Mouse (Mus musculus) lung, embryonic 16.5 days (tissue): ENCODE measurements around the gene Fgfr2. TPM values are rescaled to one million over a fixed set of nuclear protein-coding genes. Genes with fewer than 3 reads are reported as not detected.
A peak's percentile ranks its signal among the peaks of the same experiment; 100 is the strongest.

Source experiments
- ATAC-seq: fragments of 200-750 bp; cut with Nextera tagmentation; 2 replicates; pipeline ENCODE4 v1.8.0; 2017; ENCODE audit warnings: low read depth, mild to moderate bottlenecking, moderate library complexity
- H3K27ac ChIP-seq: fragments of 300-500 bp; sonication (generic); 2 replicates; pipeline ENCODE4 v1.5.1; 2014; ENCODE audit warnings: mild to moderate bottlenecking, control low read depth, low read length
- H3K27me3 ChIP-seq: fragments of 300-500 bp; sonication (generic); 2 replicates; pipeline ENCODE4 v1.6.1; 2014; ENCODE audit warnings: low read depth, low read length, mixed read lengths; ENCODE audit not compliant: control insufficient read depth, insufficient read depth
- H3K36me3 ChIP-seq: fragments of 300-500 bp; sonication (generic); 2 replicates; pipeline ENCODE4 v1.6.1; 2014; ENCODE audit warnings: low read length; ENCODE audit not compliant: control insufficient read depth, insufficient read depth
- H3K4me1 ChIP-seq: fragments of 300-500 bp; sonication (generic); replicated peaks from 2 replicates; pipeline ENCODE4 v1.6.1; 2014; ENCODE audit warnings: low read length, mixed read lengths; ENCODE audit not compliant: control insufficient read depth, insufficient read depth
- H3K4me2 ChIP-seq: fragments of 300-500 bp; sonication (generic); 2 replicates; pipeline ENCODE4 v1.6.1; 2014; ENCODE audit warnings: low read depth, low read length, control low read depth
- H3K4me3 ChIP-seq: fragments of 300-500 bp; sonication (generic); 2 replicates; pipeline ENCODE4 v1.5.1; 2014; ENCODE audit warnings: mild to moderate bottlenecking, low read length, control low read depth
- H3K9ac ChIP-seq: fragments of 300-500 bp; sonication (generic); 2 replicates; pipeline ENCODE4 v1.6.1; 2014; ENCODE audit warnings: low read length, control low read depth
- H3K9me3 ChIP-seq: fragments of 300-500 bp; sonication (generic); 2 replicates; pipeline ENCODE4 v1.6.1; 2016; ENCODE audit warnings: low read length; ENCODE audit not compliant: control insufficient read depth
- WGBS: fragments of 180-500 bp; shearing (Covaris S2); extraction: QIAGEN DNeasy Blood & Tissue Kit; methylation state at CpG from one replicate; pipeline ENCODE4 v1.1.7; 2014; 5-methylcytosine and 5-hydroxymethylcytosine counted together
- polyA plus RNA-seq: library from polyadenylated mRNA; unstranded; fragments of >200 nt; fragmentation: Nextera tagmentation; extraction: Ambion mirVana; gene quantifications from 2 replicates; pipeline ENCODE4 v1.2.1, GENCODE M21; 2015

Fgfr2 gene
- polyA plus RNA-seq, 1 experiment from 2014 or later = 175 TPM

DNA sequence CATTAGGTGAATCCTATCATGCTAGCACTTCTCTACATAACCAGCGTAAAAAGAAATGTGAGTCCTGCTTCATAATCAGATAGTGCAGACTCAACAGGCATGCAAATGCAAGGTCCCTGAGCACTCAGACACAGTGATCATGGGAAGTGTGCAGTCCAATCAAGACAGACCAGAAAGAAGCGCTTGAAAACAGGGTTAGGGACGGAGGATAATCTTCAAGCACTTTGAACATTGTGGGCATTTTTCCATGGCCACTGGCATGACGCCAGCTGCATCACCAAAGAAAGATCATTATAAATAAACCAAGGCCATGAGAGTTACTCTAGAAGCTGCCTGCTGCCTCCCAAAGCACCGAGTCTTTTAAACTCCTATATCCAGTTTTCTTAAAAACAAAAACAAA is 2923.8 kb downstream of the Fgfr2 start:
- no peak for ATAC-seq
- 51% methylated on average over 5 of the region's 5 CpGs for WGBS
- Histone ChIP-seq H3K4me1 (peaks cover 4% of the 10 kb centered on the region), H3K27me3 (no peaks in the 10 kb centered on the region), H3K4me2 (no peak overlapping the region), H3K4me3 (no peak overlapping the region), H3K36me3 (peaks cover 21% of the 10 kb centered on the region), H3K9me3 (no peaks in the 10 kb centered on the region), H3K27ac (no peak overlapping the region), H3K9ac (no peak overlapping the region)

DNA sequence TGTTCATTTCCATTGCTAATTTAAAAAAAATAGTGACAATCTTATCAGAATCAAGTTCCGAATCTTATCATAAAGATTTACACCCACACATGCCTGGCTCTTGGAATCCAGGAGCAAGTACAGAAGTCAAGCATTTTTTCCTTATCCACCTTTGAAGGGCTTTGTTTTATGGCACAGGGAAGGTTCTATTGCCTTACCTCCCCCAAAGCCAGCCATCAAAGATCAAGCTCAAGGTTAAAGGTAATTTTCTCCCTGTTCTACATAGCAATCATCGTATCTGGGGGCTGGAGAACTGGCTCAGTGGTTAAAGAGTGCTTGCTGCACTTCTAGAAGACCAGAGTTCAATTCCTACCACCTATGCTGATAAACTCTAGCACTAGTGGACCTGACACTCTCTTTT is 2928.1 kb downstream of the Fgfr2 start:
- Histone ChIP-seq H3K27ac (no peak overlapping the region), H3K9me3 (no peaks in the 10 kb centered on the region), H3K36me3 (peaks cover 24% of the 10 kb centered on the region), H3K9ac (no peak overlapping the region), H3K4me1 (peaks cover 12% of the 10 kb centered on the region), H3K27me3 (no peaks in the 10 kb centered on the region), H3K4me2 (no peak overlapping the region), H3K4me3 (no peak overlapping the region)
- no peak for ATAC-seq
- WGBS = 74% methylated on average over 2 of the region's 2 CpGs

GRCm38 (mm10) chr7:130190329-130190975 is 2932.7 kb downstream of the Fgfr2 start:
- H3K9ac ChIP-seq = 0 out of 2 replicates have a peak overlapping the region, but pooled peaks have one; percentile 35
- H3K4me3 ChIP-seq = 0 out of 2 replicates have a peak overlapping the region, but pooled peaks have one; percentile 3
- 50% methylated on average over 15 of the region's 15 CpGs for WGBS
- H3K9me3 ChIP-seq = no peaks in the 10 kb centered on the region
- ATAC-seq = peak; percentile 64
- H3K4me1 ChIP-seq = peaks cover 9% of the 10 kb centered on the region; the same call in 1 of the 2 replicates
- H3K4me2 ChIP-seq = peak overlapping the region; percentile 48
- peaks cover 32% of the 10 kb centered on the region for H3K36me3 ChIP-seq
- 0 out of 2 replicates have a peak overlapping the region, but pooled peaks have one; percentile 5 for H3K27ac ChIP-seq
- H3K27me3 ChIP-seq = no peaks in the 10 kb centered on the region

- Histone ChIP-seq H3K36me3 (peaks cover 34% of the 10 kb centered on the region), H3K9ac (no peak overlapping the region), H3K4me1 (peaks cover 9% of the 10 kb centered on the region; the same call in 1 of the 2 replicates), H3K27me3 (no peaks in the 10 kb centered on the region), H3K4me2 (no peak overlapping the region), H3K4me3 (no peak overlapping the region), H3K9me3 (no peaks in the 10 kb centered on the region), H3K27ac (0 out of 2 replicates have a peak overlapping the region, but pooled peaks have one; percentile 5)
- ATAC-seq = no peak
- 81% methylated on average over 4 of the region's 4 CpGs for WGBS
Measured at GRCm38 (mm10) chr7:130189901-130190300, 2933.2 kb downstream of the Fgfr2 start.

DNA sequence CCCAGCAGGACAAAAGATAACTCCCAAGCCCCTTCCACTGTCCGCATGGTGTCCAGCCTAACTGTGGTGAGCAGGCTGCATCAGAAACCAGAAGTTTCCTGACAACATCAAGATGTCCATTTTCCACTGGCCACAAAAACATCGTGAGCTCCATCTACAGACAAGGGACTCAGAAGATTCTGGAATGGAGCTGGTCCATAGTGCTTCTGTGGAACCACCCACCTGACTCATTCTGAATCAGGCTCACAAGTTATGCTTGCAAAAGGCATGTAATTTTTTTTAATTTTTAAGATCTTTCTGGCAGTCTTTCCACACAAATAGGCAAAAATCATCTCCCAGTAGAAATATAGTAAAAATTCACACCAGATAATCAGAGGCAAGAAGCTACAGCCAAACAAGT is 2935.0 kb downstream of the Fgfr2 start:
- H3K4me2 ChIP-seq = no peak overlapping the region
- no peak for ATAC-seq
- H3K9me3 ChIP-seq = no peaks in the 10 kb centered on the region; the same call in 1 of the 2 replicates
- whole genome bisulfite sequencing = 89% methylated on average over 2 of the region's 2 CpGs
- no peaks in the 10 kb centered on the region for H3K27me3 ChIP-seq
- peaks cover 43% of the 10 kb centered on the region for H3K36me3 ChIP-seq
- H3K9ac ChIP-seq = no peak overlapping the region
- H3K4me1 ChIP-seq = peaks cover 9% of the 10 kb centered on the region; the same call in 1 of the 2 replicates
- no peak overlapping the region for H3K4me3 ChIP-seq
- no peak overlapping the region for H3K27ac ChIP-seq

- no peak overlapping the region for H3K4me3 ChIP-seq
- H3K9ac ChIP-seq = no peak overlapping the region
- ATAC-seq = no peak
- no peak overlapping the region for H3K27ac ChIP-seq
- WGBS = 77% methylated on average over 5 of the region's 5 CpGs
- no peaks in the 10 kb centered on the region for H3K27me3 ChIP-seq
- peaks cover 7% of the 10 kb centered on the region; the same call in 1 of the 2 replicates for H3K4me1 ChIP-seq
- H3K4me2 ChIP-seq = no peak overlapping the region
- peaks cover 52% of the 10 kb centered on the region for H3K36me3 ChIP-seq
- no peaks in the 10 kb centered on the region; the same call in 1 of the 2 replicates for H3K9me3 ChIP-seq
Measured at GRCm38 (mm10) chr7:130184864-130185263, 2938.3 kb downstream of the Fgfr2 start.

GRCm38 (mm10) chr7:130183960-130184359 is 2939.2 kb downstream of the Fgfr2 start:
- Histone ChIP-seq H3K4me2 (no peak overlapping the region), H3K9ac (no peak overlapping the region), H3K27me3 (no peaks in the 10 kb centered on the region), H3K4me1 (peaks cover 7% of the 10 kb centered on the region; the same call in 1 of the 2 replicates), H3K4me3 (no peak overlapping the region), H3K9me3 (no peaks in the 10 kb centered on the region; the same call in 1 of the 2 replicates), H3K36me3 (peaks cover 50% of the 10 kb centered on the region), H3K27ac (no peak overlapping the region; the same call in 1 of the 2 replicates)
- 74% methylated on average over 5 of the region's 5 CpGs for WGBS
- no peak for ATAC-seq

DNA sequence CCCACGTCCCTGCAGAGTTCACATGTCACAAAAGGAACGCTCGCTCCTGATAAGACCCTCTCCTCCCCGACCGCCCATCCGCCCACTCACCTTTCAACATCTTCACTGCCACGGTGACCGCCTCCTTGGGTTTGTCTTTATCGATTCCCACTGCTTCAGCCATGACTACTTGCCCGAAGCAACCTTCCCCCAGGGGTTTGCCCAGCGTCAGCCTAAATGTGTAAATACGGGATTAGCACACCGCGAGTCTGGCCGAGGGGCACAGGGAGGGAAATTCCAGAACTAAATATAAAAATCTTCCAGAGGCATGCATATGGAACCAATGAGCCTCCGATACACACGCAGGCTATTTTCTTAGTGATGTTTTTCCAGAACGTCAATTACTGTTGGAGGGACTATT is 2940.6 kb downstream of the Fgfr2 start:
- WGBS = 26% methylated on average over 18 of the region's 18 CpGs
- Histone ChIP-seq H3K27me3 (no peaks in the 10 kb centered on the region), H3K4me2 (no peak overlapping the region), H3K36me3 (peaks cover 54% of the 10 kb centered on the region), H3K9me3 (no peaks in the 10 kb centered on the region; the same call in 1 of the 2 replicates), H3K4me1 (peaks cover 7% of the 10 kb centered on the region; the same call in 1 of the 2 replicates), H3K27ac (no peak overlapping the region), H3K4me3 (no peak overlapping the region), H3K9ac (no peak overlapping the region)
- no peak for ATAC-seq

- H3K27me3 ChIP-seq = no peaks in the 10 kb centered on the region
- H3K4me2 ChIP-seq = no peak overlapping the region
- 0 out of 2 replicates have a peak overlapping the region, but pooled peaks have one; percentile 20 for H3K27ac ChIP-seq
- H3K4me3 ChIP-seq = no peak overlapping the region
- H3K9ac ChIP-seq = no peak overlapping the region
- peaks cover 37% of the 10 kb centered on the region for H3K36me3 ChIP-seq
- no peaks in the 10 kb centered on the region; the same call in 1 of the 2 replicates for H3K9me3 ChIP-seq
- peaks cover 25% of the 10 kb centered on the region for H3K4me1 ChIP-seq
- no peak for ATAC-seq
- WGBS = 52% methylated on average over 3 of the region's 3 CpGs
Measured at GRCm38 (mm10) chr7:130178991-130179390, 2944.2 kb downstream of the Fgfr2 start.
